Mouse (Mus musculus) cortical plate, adult 2 months (tissue): Measurements from ENCODE around the gene Gsto2.
"Not testable (repeated sequence)": the region's sequence is repeated elsewhere in the genome, so short reads cannot be mapped to it uniquely, and the experiment has no call there.

ENCODE experiments used
- CTCF ChIP-seq: fragments of 200-500 bp; IDR thresholded peaks from 2 replicates; pipeline ENCODE4 v1.5.1; 2011; ENCODE audit warnings: mild to moderate bottlenecking, control low read depth, low read length; ENCODE audit not compliant: insufficient read depth; ENCODE audit errors: extremely low read depth
- POLR2A ChIP-seq: fragments of 200-500 bp; IDR thresholded peaks from 2 replicates; pipeline ENCODE4 v1.6.1; 2011; ENCODE audit warnings: mild to moderate bottlenecking, low read length, control low read depth; ENCODE audit not compliant: insufficient read depth; ENCODE audit errors: extremely low read depth

- TF ChIP-seq CTCF, POLR2A: not testable (repeated sequence)
These were observed 24.1 kb upstream of the Gsto2 start for GRCm38 (mm10) chr19:47841234-47841633.
